Mouse (Mus musculus) adrenal gland, postnatal 10 days (tissue): ENCODE measurements at regions not wholly inside any gene's neighbourhood (a gene's known extent, or its start where the extent isn't known, plus 50 kb on each side); places are given as distances from the start of the nearest gene placed in this dataset.

Source experiments
- DNase-seq: peaks from one replicate; pipeline ENCODE4 v3.0.0; 2021; ENCODE audit warnings: mixed read lengths

DNA sequence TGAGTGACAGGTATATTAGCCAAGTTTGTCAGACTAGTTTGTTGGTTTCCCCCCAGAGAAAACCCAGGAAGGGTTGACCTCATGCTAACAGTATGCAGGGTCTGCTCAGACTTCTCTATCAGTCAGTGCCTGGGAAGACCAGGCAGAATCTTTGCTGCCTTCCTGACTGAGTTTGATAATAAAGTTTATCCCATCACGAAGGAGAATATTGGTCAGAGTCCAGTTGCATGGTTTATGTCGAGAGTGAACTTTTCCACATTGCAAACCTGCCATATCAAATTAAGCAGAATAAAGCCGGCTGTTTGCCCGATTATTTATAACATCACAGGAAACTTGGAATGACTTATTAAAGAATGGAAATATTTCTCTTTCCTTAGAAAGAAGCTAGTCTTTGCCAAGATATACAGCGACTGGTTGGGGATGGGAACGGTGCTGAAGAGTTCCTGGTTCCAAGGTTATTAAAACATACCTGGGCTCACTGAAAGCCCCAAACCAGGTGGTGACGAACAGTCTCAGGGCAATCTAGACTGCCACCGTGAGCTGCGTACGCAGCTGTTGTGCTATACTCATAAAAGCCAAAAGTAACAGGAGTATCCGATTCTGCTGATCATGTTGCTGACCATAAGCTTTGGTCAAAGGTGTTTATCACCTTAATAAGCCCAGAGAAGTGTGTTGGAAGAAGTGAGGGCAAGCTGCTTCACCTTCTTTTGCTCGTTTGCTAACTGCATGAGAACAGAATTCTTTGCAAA is 1536.7 kb upstream of the Flrt2 start:
- peak; percentile 3 for DNase-seq

DNA sequence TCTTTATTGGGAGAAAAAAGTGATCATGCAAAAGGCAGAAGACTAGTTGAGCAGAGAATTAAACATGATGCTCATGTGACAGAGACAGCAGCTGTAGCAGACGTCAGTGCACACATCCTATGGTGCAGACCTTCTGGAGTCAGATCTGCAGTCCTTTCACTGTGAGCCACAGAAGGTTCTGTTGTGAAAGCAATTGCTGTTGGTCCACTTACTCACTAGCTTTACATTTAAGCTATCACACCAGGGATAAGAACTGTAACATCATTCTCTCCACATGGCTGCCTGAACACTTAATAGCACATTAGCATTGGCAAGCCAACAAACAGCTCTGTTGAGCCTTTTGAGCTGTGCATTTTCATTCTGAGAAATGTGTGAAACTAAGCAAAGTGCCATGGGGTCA is 1509.7 kb upstream of the Flrt2 start:
- no peak for DNase-seq

DNA sequence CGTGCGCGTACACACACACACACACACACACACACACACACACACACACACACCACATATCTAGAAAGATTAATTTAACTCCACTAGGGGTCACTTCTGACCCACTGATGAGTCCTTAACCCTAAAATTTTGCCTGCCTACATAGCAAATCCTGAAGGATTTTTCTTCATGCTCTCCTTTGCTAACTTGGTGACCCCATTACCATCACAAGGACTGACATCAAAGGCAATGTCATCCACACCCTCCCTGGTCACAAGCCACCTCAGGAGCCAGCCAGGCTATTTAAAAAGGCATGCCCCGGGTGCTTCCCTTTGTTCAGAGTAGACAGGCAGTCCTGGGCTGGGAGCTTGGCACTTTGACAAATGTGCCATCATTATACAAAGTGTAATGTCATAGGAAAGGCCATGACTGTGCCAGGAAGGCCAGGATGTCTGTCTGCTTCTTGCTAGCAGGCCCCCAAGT is 1501.4 kb upstream of the Flrt2 start:
- DNase-seq: peak; percentile 65

- DNase-seq: no peak
These were observed 1474.1 kb upstream of the Flrt2 start for GRCm38 (mm10) chr12:94217906-94218305.

GRCm38 (mm10) chr12:94229894-94230293 is 1462.1 kb upstream of the Flrt2 start:
- no peak for DNase-seq

- DNase-seq: no peak
These were observed 1446.7 kb upstream of the Flrt2 start for GRCm38 (mm10) chr12:94245366-94245765.

DNA sequence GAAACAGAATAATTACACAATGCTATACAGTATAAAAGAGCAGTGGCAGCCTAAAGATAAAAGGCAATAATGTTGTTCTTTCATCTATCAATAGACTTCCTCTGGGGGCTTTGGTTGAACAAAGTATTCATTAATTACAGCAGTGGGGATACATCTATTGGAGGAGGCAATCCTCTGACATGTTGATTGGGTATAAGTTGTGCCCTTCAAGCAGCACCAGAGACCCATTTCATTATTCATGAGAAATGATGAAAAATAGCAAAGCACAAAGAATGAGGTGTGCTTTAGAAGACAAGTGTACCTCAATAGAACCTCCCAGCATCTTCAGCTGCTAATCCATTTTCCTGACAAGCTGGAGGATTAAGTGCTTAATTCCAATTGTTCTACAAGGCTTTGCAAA is 1444.7 kb upstream of the Flrt2 start:
- no peak for DNase-seq

DNA sequence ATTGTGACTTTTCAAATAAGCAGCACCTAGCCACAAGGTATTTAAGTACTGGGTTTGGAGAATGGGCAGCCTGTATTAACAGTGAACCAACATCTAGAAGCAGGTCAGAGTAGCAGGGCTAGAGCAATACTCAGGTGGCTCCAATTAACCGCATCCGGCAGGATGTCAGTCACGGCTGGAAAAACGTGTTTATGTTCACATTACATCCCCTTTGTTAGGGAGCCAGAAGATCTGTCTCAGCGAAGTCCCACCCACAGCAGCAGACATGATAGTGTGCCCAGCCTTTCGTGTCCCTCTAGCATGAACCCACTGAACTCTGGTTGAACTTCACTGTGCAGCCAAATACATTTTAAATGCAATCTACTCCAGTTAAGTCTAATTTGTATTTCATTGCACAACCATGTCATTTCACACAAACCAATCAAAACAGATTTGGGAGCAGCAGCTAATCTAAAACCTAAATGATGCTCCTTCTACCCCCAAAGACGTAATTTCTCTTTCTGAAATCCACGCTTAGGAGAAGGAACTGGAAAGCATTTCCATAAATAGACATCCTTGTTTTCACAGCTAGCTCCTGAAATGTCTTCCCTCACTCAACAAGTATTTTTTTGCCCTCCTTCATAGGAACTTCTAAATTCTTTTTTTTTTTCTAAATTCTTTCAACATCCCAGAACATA is 1438.9 kb upstream of the Flrt2 start:
- no peak for DNase-seq

GRCm38 (mm10) chr12:94280946-94281345 is 1411.1 kb upstream of the Flrt2 start:
- DNase-seq: peak; percentile 2

DNA sequence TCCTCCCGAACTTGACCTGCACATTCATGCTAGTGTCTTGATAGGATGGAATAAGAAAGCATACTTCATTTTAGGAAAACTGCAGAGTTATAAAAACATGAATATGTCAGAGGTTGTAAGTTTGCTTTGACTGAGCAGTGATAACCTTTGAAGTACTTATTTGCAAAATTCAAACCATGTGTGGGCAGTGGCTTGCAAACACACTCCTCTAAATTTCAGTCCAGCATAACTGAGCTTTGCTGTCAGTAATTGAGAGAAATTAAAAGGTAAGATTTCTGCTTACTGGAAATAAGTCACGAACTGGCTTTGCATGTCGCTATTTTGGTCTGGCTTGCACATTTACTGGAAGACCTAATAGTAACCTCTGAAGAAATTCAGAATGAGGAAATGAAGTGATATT is 1409.1 kb upstream of the Flrt2 start:
- DNase-seq: no peak

DNA sequence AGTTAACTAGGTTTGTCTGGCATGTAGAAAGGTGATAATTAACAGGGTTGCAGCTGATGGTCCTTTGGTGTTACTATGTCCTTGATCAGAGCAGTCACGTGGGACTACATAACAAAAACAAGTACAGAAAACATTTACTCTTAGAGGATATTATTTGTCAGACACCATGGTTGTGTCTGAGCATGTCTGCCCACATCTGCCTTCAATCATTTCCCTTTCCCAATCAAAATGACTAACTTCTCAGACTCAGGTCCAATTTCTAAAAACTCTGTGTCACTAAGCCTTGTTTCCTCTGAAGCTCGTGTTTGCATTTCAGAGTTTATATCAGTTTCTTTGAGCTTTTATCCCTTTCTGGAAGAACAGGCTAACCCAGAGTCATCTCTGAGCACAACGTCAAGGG is 1408.5 kb upstream of the Flrt2 start:
- DNase-seq: no peak

- DNase-seq: no peak
These were observed 1394.2 kb upstream of the Flrt2 start for GRCm38 (mm10) chr12:94297864-94298263.

GRCm38 (mm10) chr12:94332351-94332750 is 1359.7 kb upstream of the Flrt2 start:
- DNase-seq: no peak

DNA sequence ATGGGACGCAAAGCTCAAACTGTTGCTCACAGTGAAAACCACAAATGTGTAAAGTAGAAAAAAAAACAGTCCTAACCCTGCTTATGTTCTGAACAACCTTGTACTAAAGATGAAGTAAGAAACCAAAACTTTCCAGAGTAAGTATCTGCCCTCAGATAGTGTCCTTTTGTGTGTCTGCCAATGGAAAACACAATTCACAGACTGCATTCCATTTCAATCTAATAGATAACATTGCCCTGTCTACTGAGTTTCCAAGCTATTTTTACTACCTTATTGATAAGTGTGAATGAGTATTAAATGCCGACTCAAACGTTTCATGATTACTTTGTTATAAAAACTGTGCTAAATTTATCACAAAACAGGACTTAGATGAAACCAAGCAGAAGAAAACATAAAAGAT is 1357.4 kb upstream of the Flrt2 start:
- no peak for DNase-seq

GRCm38 (mm10) chr12:94349623-94350156 is 1342.3 kb upstream of the Flrt2 start:
- no peak for DNase-seq

- no peak for DNase-seq
These were observed 1327.8 kb upstream of the Flrt2 start for GRCm38 (mm10) chr12:94364269-94364668.

- no peak for DNase-seq
These were observed 1292.0 kb upstream of the Flrt2 start for GRCm38 (mm10) chr12:94399991-94400390.

DNA sequence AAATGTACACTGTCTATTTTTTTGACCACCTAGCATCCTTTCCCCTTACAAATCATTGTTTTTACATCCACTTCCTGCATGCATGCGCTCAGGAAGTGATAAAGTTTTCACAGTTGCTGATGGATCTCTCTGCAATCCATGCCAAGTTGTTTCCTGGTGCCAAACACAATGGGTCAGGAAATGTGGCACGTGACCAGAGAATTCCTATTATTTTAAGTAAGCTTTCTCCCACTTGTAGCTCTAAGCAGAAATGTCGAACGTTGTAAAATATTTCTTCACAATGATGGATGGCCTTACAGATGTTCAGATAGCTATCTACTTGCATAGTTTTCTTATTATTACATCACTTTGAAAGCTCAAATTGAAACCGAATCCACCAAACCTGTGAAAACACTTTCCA is 1271.1 kb upstream of the Flrt2 start:
- DNase-seq: peak; percentile 27

GRCm38 (mm10) chr12:94421743-94422142 is 1270.3 kb upstream of the Flrt2 start:
- no peak for DNase-seq

- no peak for DNase-seq
These were observed 1267.6 kb upstream of the Flrt2 start for GRCm38 (mm10) chr12:94424340-94424981.

- DNase-seq: no peak
These were observed 1242.5 kb upstream of the Flrt2 start for GRCm38 (mm10) chr12:94449517-94449916.

DNA sequence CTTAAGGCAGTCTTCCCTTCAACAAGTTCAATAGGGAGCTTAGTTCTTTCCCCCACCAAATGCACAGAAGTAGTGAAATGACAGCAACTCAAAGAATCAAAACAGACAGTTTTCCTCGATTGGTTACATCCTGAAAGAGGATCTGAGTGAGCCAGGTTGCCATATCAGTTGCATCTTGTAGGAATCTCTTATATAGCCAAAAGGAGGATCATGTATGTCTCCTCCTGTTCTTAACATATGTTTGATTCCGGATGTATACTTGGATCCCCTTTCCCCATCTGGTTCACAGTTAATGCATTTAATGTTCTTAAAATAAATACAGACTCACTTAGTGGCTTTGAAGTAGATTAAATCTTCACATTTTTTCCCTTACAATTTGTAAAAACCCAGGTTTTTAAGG is 1224.0 kb upstream of the Flrt2 start:
- DNase-seq: no peak

DNA sequence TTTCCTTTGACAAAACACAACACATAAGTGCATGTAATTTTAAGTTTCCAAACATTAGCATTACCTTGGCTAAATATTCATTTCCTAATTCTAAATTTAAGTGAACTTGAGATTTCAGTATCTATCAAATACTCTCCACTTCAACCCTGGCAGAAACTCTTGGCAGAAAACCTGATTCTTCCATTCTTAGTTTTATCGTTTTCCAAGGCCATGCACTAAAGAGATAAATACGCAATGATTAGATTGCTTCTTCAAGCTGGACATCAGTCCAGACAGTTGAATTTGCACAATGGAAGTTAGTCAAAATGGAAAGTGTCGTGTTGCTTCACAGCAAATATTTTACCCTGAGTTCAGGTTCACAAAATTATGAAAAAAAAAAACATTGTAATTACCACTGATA is 1223.4 kb upstream of the Flrt2 start:
- no peak for DNase-seq
